Mouse (Mus musculus): ENCODE data around the gene Ap2b1. TPM values are rescaled to one million over a fixed set of nuclear protein-coding genes. Genes with fewer than 3 reads are reported as not detected.

Ap2b1 gene
- polyA plus RNA-seq, 1 experiment from 2014 or later = 116 TPM

DNA sequence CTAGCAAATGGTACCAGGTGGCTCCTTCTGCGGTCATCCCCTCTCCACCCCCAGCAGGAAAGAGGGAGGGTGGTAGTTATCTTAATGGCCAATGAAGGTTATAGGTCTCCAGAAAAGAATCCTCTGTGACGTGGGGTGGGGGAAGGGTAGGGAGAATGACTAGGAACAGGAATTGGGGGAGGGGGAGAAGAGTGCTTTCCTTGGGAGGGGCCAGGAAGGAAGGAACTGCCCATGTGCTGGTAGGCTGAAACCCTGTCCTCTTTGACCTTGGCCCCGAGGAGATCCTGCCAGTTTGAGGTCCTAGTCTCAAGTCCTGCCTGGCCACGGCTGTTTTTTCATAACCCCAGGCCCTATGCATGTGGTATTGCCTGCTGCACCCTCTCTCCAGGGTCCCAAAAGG is 150.5 kb downstream of the Ap2b1 start:
- WGBS = 70% methylated on average over 4 of the region's 4 CpGs
- Histone ChIP-seq H3K36me3 (no peaks in the 10 kb centered on the region), H3K4me1 (replicated peaks) (peaks cover 22% of the 10 kb centered on the region), H3K4me3 (replicated peaks) (no peak overlapping the region), H3K4me2 (replicated peaks) (no peak overlapping the region), H3K27ac (no peak overlapping the region), H3K9ac (replicated peaks) (no peak overlapping the region), H3K27me3 (peaks cover 30% of the 10 kb centered on the region), H3K9me3 (no peaks in the 10 kb centered on the region)
- ATAC-seq = no peak

DNA sequence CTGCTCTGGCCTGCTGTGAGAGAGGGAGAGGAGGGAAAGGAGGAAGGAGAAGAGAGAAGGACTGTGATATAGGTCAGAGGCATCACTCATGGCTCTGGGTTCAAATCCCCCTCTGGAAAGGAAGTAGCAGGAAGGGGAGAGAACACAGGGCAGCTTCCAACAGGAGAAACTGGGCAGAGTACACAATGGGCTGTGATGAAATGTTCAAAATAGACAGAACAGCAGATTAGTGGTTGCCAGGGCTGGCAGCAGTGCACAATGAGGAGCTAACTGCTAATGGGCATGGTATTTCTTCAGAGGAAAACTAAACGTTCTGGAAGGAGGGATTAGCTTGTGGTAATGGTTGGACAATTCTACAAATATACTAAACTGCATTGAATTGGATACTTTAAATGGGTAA is 151.7 kb downstream of the Ap2b1 start:
- H3K27ac ChIP-seq = no peak overlapping the region
- WGBS = 18% methylated on average over 1 of the region's 1 CpGs
- H3K27me3 ChIP-seq = peaks cover 22% of the 10 kb centered on the region
- no peak overlapping the region for H3K4me3 ChIP-seq (replicated peaks)
- H3K4me2 ChIP-seq (replicated peaks) = no peak overlapping the region
- H3K9ac ChIP-seq (replicated peaks) = no peak overlapping the region
- ATAC-seq = no peak
- no peaks in the 10 kb centered on the region for H3K36me3 ChIP-seq
- no peaks in the 10 kb centered on the region for H3K9me3 ChIP-seq
- H3K4me1 ChIP-seq (replicated peaks) = peaks cover 17% of the 10 kb centered on the region

DNA sequence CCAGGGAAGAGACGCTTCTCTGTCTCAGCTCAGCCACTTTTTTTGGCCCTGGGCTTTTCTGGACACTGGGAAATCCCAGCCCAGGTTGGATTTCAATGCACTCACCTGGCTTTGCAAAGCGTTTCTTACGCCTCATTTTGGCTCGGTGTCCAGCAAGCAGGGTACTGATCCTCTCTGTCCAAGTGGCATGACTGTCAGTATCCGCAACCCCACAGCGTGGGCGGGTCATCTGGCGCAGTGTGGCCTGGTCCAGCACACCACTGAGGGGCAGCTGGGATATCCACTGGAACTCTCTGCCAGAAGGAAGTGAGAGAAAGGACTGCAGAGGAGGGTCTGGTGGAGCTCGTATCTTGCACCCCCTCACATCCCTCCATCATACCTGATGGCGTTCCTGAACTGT is 152.5 kb downstream of the Ap2b1 start:
- 93% methylated on average over 10 of the region's 10 CpGs for WGBS
- no peaks in the 10 kb centered on the region for H3K36me3 ChIP-seq
- H3K4me3 ChIP-seq (replicated peaks) = no peak overlapping the region
- peaks cover 15% of the 10 kb centered on the region for H3K27me3 ChIP-seq
- no peak overlapping the region for H3K9ac ChIP-seq (replicated peaks)
- H3K9me3 ChIP-seq = no peaks in the 10 kb centered on the region
- no peak overlapping the region for H3K4me2 ChIP-seq (replicated peaks)
- ATAC-seq = no peak
- H3K27ac ChIP-seq = no peak overlapping the region
- H3K4me1 ChIP-seq (replicated peaks) = peaks cover 17% of the 10 kb centered on the region

DNA sequence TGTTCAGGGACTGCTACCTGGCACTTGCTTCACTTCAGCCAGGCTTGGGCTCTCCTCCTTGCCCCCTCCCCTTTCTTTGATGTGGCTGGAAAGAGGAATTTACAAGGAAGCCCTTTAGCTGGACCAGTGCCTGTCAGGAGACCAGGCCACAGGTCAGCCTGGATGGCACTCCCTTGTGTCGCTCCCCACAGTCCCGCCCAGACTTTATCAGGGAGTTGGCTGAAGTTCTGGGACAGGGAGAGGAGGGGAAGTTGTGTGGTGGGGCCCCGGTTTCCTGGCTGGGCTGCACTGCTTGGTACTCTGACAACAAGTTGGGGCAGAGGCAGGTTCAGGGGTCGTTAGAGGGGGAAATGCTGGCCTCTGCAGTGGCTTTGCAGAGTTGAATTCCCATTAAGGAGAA is 155.7 kb downstream of the Ap2b1 start:
- Histone ChIP-seq H3K9ac (replicated peaks) (no peak overlapping the region), H3K27me3 (0 out of 2 replicates have a peak, but pooled peaks cover 6% of the 10 kb centered on the region), H3K4me1 (replicated peaks) (peaks cover 14% of the 10 kb centered on the region), H3K27ac (no peak overlapping the region), H3K4me3 (replicated peaks) (no peak overlapping the region), H3K9me3 (no peaks in the 10 kb centered on the region), H3K36me3 (no peaks in the 10 kb centered on the region), H3K4me2 (replicated peaks) (no peak overlapping the region)
- ATAC-seq = no peak
- WGBS = 43% methylated on average over 4 of the region's 4 CpGs

Other genes starting within 250 kb of the Ap2b1 start
- gene Slfn2, start 233.9 kb upstream of the Ap2b1 start, polyA plus RNA-seq (2015; fragmentation: Nextera tagmentation; extraction: Ambion mirVana) = 0.98 and 1.6 TPM in 2 replicates
- gene Slfn1, start 182.2 kb upstream of the Ap2b1 start, polyA plus RNA-seq (2015; fragmentation: Nextera tagmentation; extraction: Ambion mirVana) = 0.08 and 0.10 TPM in 2 replicates
- not detected in 2 replicates for gene Slfn4, start 123.8 kb upstream of the Ap2b1 start, polyA plus RNA-seq (2015; fragmentation: Nextera tagmentation; extraction: Ambion mirVana)
- gene Slfn3, start 107.7 kb upstream of the Ap2b1 start, polyA plus RNA-seq (2015; fragmentation: Nextera tagmentation; extraction: Ambion mirVana) = 0.11 TPM in 1 of 2 replicates, not detected in the other
- gene Slfn14, start 12.3 kb upstream of the Ap2b1 start, polyA plus RNA-seq (2015; fragmentation: Nextera tagmentation; extraction: Ambion mirVana) = 0.12 and 0.15 TPM in 2 replicates
- 21.0 and 21.1 TPM in 2 replicates for gene Pex12, start 3.6 kb downstream of the Ap2b1 start, polyA plus RNA-seq (2015; fragmentation: Nextera tagmentation; extraction: Ambion mirVana)
- 12.0 and 21.1 TPM in 2 replicates for gene Rasl10b, start 110.1 kb downstream of the Ap2b1 start, polyA plus RNA-seq (2015; fragmentation: Nextera tagmentation; extraction: Ambion mirVana)
- 0.17 and 0.23 TPM in 2 replicates for gene Gas2l2, start 130.4 kb downstream of the Ap2b1 start, polyA plus RNA-seq (2015; fragmentation: Nextera tagmentation; extraction: Ambion mirVana)
- not detected in 2 replicates for gene 1700020L24Rik, start 138.7 kb downstream of the Ap2b1 start, polyA plus RNA-seq (2015; fragmentation: Nextera tagmentation; extraction: Ambion mirVana)
- gene Mmp28, start 164.0 kb downstream of the Ap2b1 start, polyA plus RNA-seq (2015; fragmentation: Nextera tagmentation; extraction: Ambion mirVana) = 2.5 and 3.6 TPM in 2 replicates
- gene Taf15, start 174.1 kb downstream of the Ap2b1 start, polyA plus RNA-seq (2015; fragmentation: Nextera tagmentation; extraction: Ambion mirVana) = 17.6 and 19.9 TPM in 2 replicates
- not detected in 2 replicates for gene Heatr9, start 223.2 kb downstream of the Ap2b1 start, polyA plus RNA-seq (2015; fragmentation: Nextera tagmentation; extraction: Ambion mirVana)
- not detected in 2 replicates for gene Ccl5, start 231.5 kb downstream of the Ap2b1 start, polyA plus RNA-seq (2015; fragmentation: Nextera tagmentation; extraction: Ambion mirVana)